Mouse (Mus musculus): Measurements from ENCODE around the gene Trp53i13. TPM values are rescaled to one million over a fixed set of nuclear protein-coding genes. Genes with fewer than 3 reads are reported as not detected.

Gene Trp53i13
- total and polyA plus RNA-seq, 2 experiments from 2014 or later: 7.5 to 11.5 TPM

DNA sequence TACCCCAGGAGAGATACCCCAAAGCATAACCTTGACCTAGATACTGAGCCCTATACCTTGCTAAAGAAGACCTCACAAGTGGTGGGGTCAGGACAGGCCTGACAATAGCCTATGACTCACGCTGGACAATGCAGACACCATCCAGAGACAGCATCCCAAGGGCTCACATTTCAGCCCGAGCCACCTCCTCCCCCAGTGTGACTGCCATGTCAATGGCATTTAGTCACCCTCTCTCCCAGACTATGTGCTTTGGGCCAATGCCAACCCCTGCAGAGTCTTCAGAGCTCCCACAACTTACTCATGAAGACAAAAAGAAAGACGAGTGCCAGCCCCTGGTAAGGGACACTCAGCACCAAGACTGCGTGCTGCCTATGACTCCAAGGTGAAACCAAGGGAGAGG lies 51.1 kb downstream of the Trp53i13 start:
- no peak overlapping the region for H3K27ac ChIP-seq (ENCODE audit: low read depth, low read length)
- H3K9ac ChIP-seq (replicated peaks; ENCODE audit: low read length, poor library complexity, severe bottlenecking): no peak overlapping the region
- H3K4me1 ChIP-seq (ENCODE audit: insufficient read depth, low read length): peaks cover 5% of the 10 kb centered on the region; the same call in 1 of the 2 replicates
- peaks cover 38% of the 10 kb centered on the region for H3K27me3 ChIP-seq (ENCODE audit: insufficient read depth, low read length)
- no peak for TF ChIP-seq CTCF (IDR thresholded peaks at IDR 0.05)
- ATAC-seq (ENCODE audit: low FRiP score): no peak
- 40% methylated on average over 4 of the region's 4 CpGs for WGBS
- H3K36me3 ChIP-seq (ENCODE audit: insufficient read depth, low read length): no peaks in the 10 kb centered on the region
- no peak overlapping the region for H3K4me3 ChIP-seq (ENCODE audit: low read depth, low read length)
- no peak for DNase-seq (ENCODE audit: low spot score)
- no peak overlapping the region for H3K4me2 ChIP-seq (ENCODE audit: low read depth, low read length, poor library complexity, severe bottlenecking)
- H3K9me3 ChIP-seq (ENCODE audit: low read length): no peaks in the 10 kb centered on the region

DNA sequence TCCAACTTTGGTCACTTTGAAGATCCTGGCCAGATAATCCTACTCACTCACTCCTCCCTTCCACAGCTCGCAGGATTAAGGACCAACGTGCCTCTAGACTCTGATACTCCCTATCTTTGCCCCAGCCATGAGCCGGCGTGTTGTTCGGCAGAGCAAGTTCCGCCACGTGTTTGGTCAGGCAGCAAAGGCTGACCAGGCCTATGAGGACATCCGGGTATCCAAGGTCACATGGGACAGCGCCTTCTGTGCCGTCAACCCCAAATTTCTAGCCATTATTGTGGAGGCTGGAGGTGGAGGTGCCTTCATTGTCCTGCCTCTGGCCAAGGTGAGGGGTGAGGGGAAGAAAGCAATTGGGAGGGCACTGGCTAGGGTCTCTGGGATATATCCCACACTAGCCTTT lies 52.0 kb downstream of the Trp53i13 start:
- peaks cover 38% of the 10 kb centered on the region for H3K27me3 ChIP-seq (ENCODE audit: insufficient read depth, low read length)
- H3K27ac ChIP-seq (ENCODE audit: low read depth, low read length): no peak overlapping the region
- no peak overlapping the region for H3K4me2 ChIP-seq (ENCODE audit: low read depth, low read length, poor library complexity, severe bottlenecking)
- H3K4me1 ChIP-seq (ENCODE audit: insufficient read depth, low read length): peaks cover 5% of the 10 kb centered on the region; the same call in 1 of the 2 replicates
- TF ChIP-seq CTCF (IDR thresholded peaks at IDR 0.05): no peak
- H3K9me3 ChIP-seq (ENCODE audit: low read length): no peaks in the 10 kb centered on the region
- no peaks in the 10 kb centered on the region for H3K36me3 ChIP-seq (ENCODE audit: insufficient read depth, low read length)
- ATAC-seq (ENCODE audit: low FRiP score) (no peak), DNase-seq (ENCODE audit: low spot score) (no peak)
- WGBS: 72% methylated on average over 10 of the region's 10 CpGs
- H3K4me3 ChIP-seq (ENCODE audit: low read depth, low read length): no peak overlapping the region
- H3K9ac ChIP-seq (replicated peaks; ENCODE audit: low read length, poor library complexity, severe bottlenecking): no peak overlapping the region

GRCm38 (mm10) chr11:77463101-77463445 lies 52.7 kb downstream of the Trp53i13 start:
- Histone ChIP-seq H3K9me3 (ENCODE audit: low read length) (no peaks in the 10 kb centered on the region), H3K27me3 (ENCODE audit: insufficient read depth, low read length) (peaks cover 37% of the 10 kb centered on the region), H3K4me1 (ENCODE audit: insufficient read depth, low read length) (peaks cover 5% of the 10 kb centered on the region; the same call in 1 of the 2 replicates), H3K9ac (replicated peaks; ENCODE audit: low read length, poor library complexity, severe bottlenecking) (no peak overlapping the region), H3K4me2 (ENCODE audit: low read depth, low read length, poor library complexity, severe bottlenecking) (peak overlapping the region; percentile 100), H3K4me3 (ENCODE audit: low read depth, low read length) (peak overlapping the region; percentile 57), H3K36me3 (ENCODE audit: insufficient read depth, low read length) (no peaks in the 10 kb centered on the region), H3K27ac (ENCODE audit: low read depth, low read length) (no peak overlapping the region)
- ATAC-seq (ENCODE audit: low FRiP score) (no peak), DNase-seq (ENCODE audit: low spot score) (no peak)
- WGBS: 42% methylated on average over 8 of the region's 8 CpGs
- no peak for TF ChIP-seq CTCF (IDR thresholded peaks at IDR 0.05)

- ATAC-seq (ENCODE audit: low FRiP score) (no peak), DNase-seq (ENCODE audit: low spot score) (peak; percentile 17)
- H3K4me1 ChIP-seq (ENCODE audit: insufficient read depth, low read length): peaks cover 3% of the 10 kb centered on the region; the same call in 1 of the 2 replicates
- H3K9me3 ChIP-seq (ENCODE audit: low read length): no peaks in the 10 kb centered on the region
- H3K9ac ChIP-seq (replicated peaks; ENCODE audit: low read length, poor library complexity, severe bottlenecking): peak within 1 kb of the TSS; percentile 56
- peak within 1 kb of the TSS; percentile 57 for H3K4me3 ChIP-seq (ENCODE audit: low read depth, low read length)
- no peak for TF ChIP-seq CTCF (IDR thresholded peaks at IDR 0.05)
- peaks cover 31% of the 10 kb centered on the region for H3K27me3 ChIP-seq (ENCODE audit: insufficient read depth, low read length)
- H3K27ac ChIP-seq (ENCODE audit: low read depth, low read length): no peak within 1 kb of the TSS
- 1% methylated on average over 63 of the region's 73 CpGs for WGBS
- H3K4me2 ChIP-seq (ENCODE audit: low read depth, low read length, poor library complexity, severe bottlenecking): peak within 1 kb of the TSS; percentile 100
- no peaks in the 10 kb centered on the region for H3K36me3 ChIP-seq (ENCODE audit: insufficient read depth, low read length)
These were observed 53.3 kb downstream of the Trp53i13 start, which contains the start of gene Coro6 for GRCm38 (mm10) chr11:77462283-77463100. Gene Coro6 (plus strand): TSS chr11:77462411.

GRCm38 (mm10) chr11:77461856-77462255 lies 53.9 kb downstream of the Trp53i13 start:
- peak overlapping the region; percentile 100 for H3K4me2 ChIP-seq (ENCODE audit: low read depth, low read length, poor library complexity, severe bottlenecking)
- H3K9me3 ChIP-seq (ENCODE audit: low read length): no peaks in the 10 kb centered on the region
- peak overlapping the region; percentile 57 for H3K4me3 ChIP-seq (ENCODE audit: low read depth, low read length)
- peaks cover 3% of the 10 kb centered on the region; the same call in 1 of the 2 replicates for H3K4me1 ChIP-seq (ENCODE audit: insufficient read depth, low read length)
- H3K9ac ChIP-seq (replicated peaks; ENCODE audit: low read length, poor library complexity, severe bottlenecking): peak overlapping the region; percentile 56; the same call in 1 of the 2 replicates
- ATAC-seq (ENCODE audit: low FRiP score): no peak
- peaks cover 25% of the 10 kb centered on the region for H3K27me3 ChIP-seq (ENCODE audit: insufficient read depth, low read length)
- no peak for DNase-seq (ENCODE audit: low spot score)
- no peak for TF ChIP-seq CTCF (IDR thresholded peaks at IDR 0.05)
- no peaks in the 10 kb centered on the region for H3K36me3 ChIP-seq (ENCODE audit: insufficient read depth, low read length)
- H3K27ac ChIP-seq (ENCODE audit: low read depth, low read length): no peak overlapping the region
- WGBS: 4% methylated on average over 6 of the region's 6 CpGs

Other genes starting within 250 kb of the Trp53i13 start
- gene Coro6, start 53.6 kb downstream of the Trp53i13 start, total RNA-seq (2014; rRNA removed): 1.1 and 2.2 TPM in 2 replicates
- gene Coro6, start 53.6 kb downstream of the Trp53i13 start, polyA plus RNA-seq (2015; fragmentation: Nextera tagmentation; extraction: Ambion mirVana): 0.65 and 0.70 TPM in 2 replicates
- 70.3 and 75.5 TPM in 2 replicates for gene Ankrd13b, start 26.3 kb downstream of the Trp53i13 start, total RNA-seq (2014; rRNA removed)
- 41.5 and 43.6 TPM in 2 replicates for gene Ankrd13b, start 26.3 kb downstream of the Trp53i13 start, polyA plus RNA-seq (2015; fragmentation: Nextera tagmentation; extraction: Ambion mirVana)
- gene Git1, start 22.4 kb downstream of the Trp53i13 start, total RNA-seq (2014; rRNA removed): 111 and 143 TPM in 2 replicates
- 18.5 and 19.6 TPM in 2 replicates for gene Git1, start 22.4 kb downstream of the Trp53i13 start, polyA plus RNA-seq (2015; fragmentation: Nextera tagmentation; extraction: Ambion mirVana)
- gene Abhd15, start 859 bp downstream of the Trp53i13 start, total RNA-seq (2014; rRNA removed): 3.6 and 4.2 TPM in 2 replicates
- gene Abhd15, start 859 bp downstream of the Trp53i13 start, polyA plus RNA-seq (2015; fragmentation: Nextera tagmentation; extraction: Ambion mirVana): 1.6 and 1.8 TPM in 2 replicates
- not detected in 2 replicates for gene Gm10392, start 3.2 kb upstream of the Trp53i13 start, total RNA-seq (2014; rRNA removed)
- gene Gm10392, start 3.2 kb upstream of the Trp53i13 start, polyA plus RNA-seq (2015; fragmentation: Nextera tagmentation; extraction: Ambion mirVana): not detected in 2 replicates
- 69.7 and 85.1 TPM in 2 replicates for gene Taok1, start 91.8 kb upstream of the Trp53i13 start, total RNA-seq (2014; rRNA removed)
- gene Taok1, start 91.8 kb upstream of the Trp53i13 start, polyA plus RNA-seq (2015; fragmentation: Nextera tagmentation; extraction: Ambion mirVana): 28.0 and 32.6 TPM in 2 replicates
- gene Nufip2, start 170.2 kb upstream of the Trp53i13 start, total RNA-seq (2014; rRNA removed): 42.9 and 46.3 TPM in 2 replicates
- 3.0 and 5.3 TPM in 2 replicates for gene Nufip2, start 170.2 kb upstream of the Trp53i13 start, polyA plus RNA-seq (2015; fragmentation: Nextera tagmentation; extraction: Ambion mirVana)
- gene Cryba1, start 209.3 kb upstream of the Trp53i13 start, total RNA-seq (2014; rRNA removed): not detected in 2 replicates
- 0.21 TPM in 1 of 2 replicates, not detected in the other for gene Cryba1, start 209.3 kb upstream of the Trp53i13 start, polyA plus RNA-seq (2015; fragmentation: Nextera tagmentation; extraction: Ambion mirVana)
- gene Myo18a, start 247.3 kb upstream of the Trp53i13 start, total RNA-seq (2014; rRNA removed): 74.2 and 82.0 TPM in 2 replicates
- gene Myo18a, start 247.3 kb upstream of the Trp53i13 start, polyA plus RNA-seq (2015; fragmentation: Nextera tagmentation; extraction: Ambion mirVana): 30.4 and 35.0 TPM in 2 replicates

All from midbrain, postnatal 0 days (tissue).